Mouse (Mus musculus): ENCODE measurements around the gene Sypl.

DNA sequence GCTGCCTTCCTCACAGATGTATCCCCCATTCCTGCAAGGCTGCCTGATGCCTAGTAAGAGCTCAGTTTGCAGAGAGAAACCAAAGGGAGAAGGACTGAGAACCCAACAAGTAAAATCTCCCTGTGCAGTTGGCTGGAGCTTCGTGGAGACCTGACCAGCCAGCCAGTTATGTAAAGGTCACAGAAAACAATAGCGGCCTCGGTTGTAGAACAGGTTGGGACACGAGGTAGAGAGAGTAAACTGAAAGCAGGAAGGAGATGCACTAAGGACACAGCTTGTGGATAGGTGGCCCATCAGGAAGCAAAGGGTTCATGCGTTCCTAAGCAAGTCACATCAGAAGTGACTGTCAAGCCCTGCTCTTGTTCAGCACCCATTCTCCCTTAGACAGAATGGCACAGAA lies 52.2 kb downstream of the Sypl start:
- TF ChIP-seq CTCF (IDR thresholded peaks at IDR 0.05; ENCODE audit: extremely low read depth, insufficient read length, insufficient replicate concordance, low read depth, low read length) (no peak), POLR2A (IDR thresholded peaks at IDR 0.05; ENCODE audit: low read depth, low read length) (no peak)
